Mouse (Mus musculus) frontal cortex, adult (tissue): ENCODE data around the gene Itgad.

ENCODE experiments used
- ATAC-seq: cut with Nextera tagmentation; 2 replicates; pipeline ENCODE4 v1.9.2; 2017; ENCODE audit warnings: mild to moderate bottlenecking, moderate library complexity, mixed read lengths; ENCODE audit not compliant: low TSS enrichment

Gene Itgad

GRCm38 (mm10) chr7:128178385-128178784 lies 24.2 kb downstream of the Itgad start:
- peak; percentile 93 for ATAC-seq

GRCm38 (mm10) chr7:128180126-128180525 lies 25.9 kb downstream of the Itgad start:
- no peak for ATAC-seq

- ATAC-seq: no peak
Measured at GRCm38 (mm10) chr7:128180546-128180945, 26.4 kb downstream of the Itgad start.

GRCm38 (mm10) chr7:128181691-128182090 lies 27.5 kb downstream of the Itgad start:
- no peak for ATAC-seq

- ATAC-seq: no peak
Measured at GRCm38 (mm10) chr7:128201607-128202006, 47.4 kb downstream of the Itgad start.

GRCm38 (mm10) chr7:128203071-128203470 lies 48.9 kb downstream of the Itgad start:
- ATAC-seq: no peak

- ATAC-seq: no peak
Measured at GRCm38 (mm10) chr7:128204179-128204578, 50.0 kb downstream of the Itgad start.

GRCm38 (mm10) chr7:128205695-128206094 lies 51.5 kb downstream of the Itgad start:
- ATAC-seq: no peak

GRCm38 (mm10) chr7:128206152-128206551 lies 52.0 kb downstream of the Itgad start, which contains the start of gene Cox6a2:
TSS of gene Cox6a2 (minus strand) at chr7:128206387.
- ATAC-seq: no peak

- ATAC-seq: peak; percentile 70; the same call in 1 of the 2 replicates
Measured at GRCm38 (mm10) chr7:128208187-128208586, 54.0 kb downstream of the Itgad start.

GRCm38 (mm10) chr7:128209826-128210225 lies 55.6 kb downstream of the Itgad start:
- no peak for ATAC-seq

- ATAC-seq: no peak
Measured at GRCm38 (mm10) chr7:128219952-128220351, 65.8 kb downstream of the Itgad start.

- peak; percentile 94 for ATAC-seq
Measured at GRCm38 (mm10) chr7:128220936-128221335, 66.8 kb downstream of the Itgad start.

- ATAC-seq: no peak
Measured at GRCm38 (mm10) chr7:128231741-128232140, 77.6 kb downstream of the Itgad start.

- ATAC-seq: no peak
Measured at GRCm38 (mm10) chr7:128234796-128235195, 80.6 kb downstream of the Itgad start.

- ATAC-seq: no peak
Measured at GRCm38 (mm10) chr7:128235481-128235880, 81.3 kb downstream of the Itgad start.

GRCm38 (mm10) chr7:128236426-128236825 lies 82.2 kb downstream of the Itgad start:
- ATAC-seq: no peak

- peak; percentile 36 for ATAC-seq
Measured at GRCm38 (mm10) chr7:128236856-128237592, 82.8 kb downstream of the Itgad start, which contains the start of gene Armc5. TSS of gene Armc5 (plus strand) at chr7:128237342.

GRCm38 (mm10) chr7:128237593-128237926 lies 83.4 kb downstream of the Itgad start:
- no peak for ATAC-seq

GRCm38 (mm10) chr7:128237927-128238778 lies 84.0 kb downstream of the Itgad start, which contains the start of gene 9130023H24Rik:
TSS of gene 9130023H24Rik (minus strand) at chr7:128238031.
- peak; percentile 83 for ATAC-seq

- no peak for ATAC-seq
Measured at GRCm38 (mm10) chr7:128238991-128239390, 84.8 kb downstream of the Itgad start.

GRCm38 (mm10) chr7:128240131-128240784 lies 86.1 kb downstream of the Itgad start:
- no peak for ATAC-seq
